Mouse (Mus musculus): ENCODE data around the gene Ripk1. TPM values are rescaled to one million over a fixed set of nuclear protein-coding genes. Genes with fewer than 3 reads are reported as not detected.
"Not testable (repeated sequence)": the region's sequence is repeated elsewhere in the genome, so short reads cannot be mapped to it uniquely, and the experiment has no call there.

The Ripk1 gene
- total RNA-seq, 4 experiments from 2014 or later: 2.3 to 3.6 (median 3.0) TPM

- peak; percentile 85 to 89 for DNase-seq (ENCODE audit: low spot score in 2 of 2)
Observed at GRCm38 (mm10) chr13:34037172-34038055, 35.3 kb downstream of the Ripk1 start, which contains the start of gene Bphl. Bphl (plus strand) TSS chr13:34037597.

- DNase-seq (ENCODE audit: low spot score in 2 of 2): no peak
Observed at GRCm38 (mm10) chr13:34038056-34038432, 35.9 kb downstream of the Ripk1 start.

DNA sequence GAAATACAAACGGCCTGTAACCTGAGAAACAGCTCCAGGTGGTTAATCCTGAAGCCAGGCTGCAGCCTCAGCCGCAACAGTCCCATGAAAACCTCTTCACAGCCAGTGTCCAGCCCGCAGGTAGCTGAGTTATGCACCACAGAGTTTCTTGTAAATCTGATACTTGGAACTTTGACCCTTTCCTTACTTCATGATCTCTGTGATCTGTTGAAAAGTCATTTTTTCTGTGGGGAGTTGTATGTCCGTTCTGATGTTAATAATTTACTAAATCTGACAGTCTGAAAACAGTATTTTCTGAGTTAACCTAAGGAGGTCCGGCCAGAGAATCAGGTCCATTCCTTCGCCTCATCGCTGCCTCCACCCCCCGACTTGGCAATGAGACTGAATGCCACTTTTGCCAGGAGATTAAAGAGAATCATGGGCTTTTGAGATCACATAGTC is 36.8 kb downstream of the Ripk1 start:
- DNase-seq (ENCODE audit: low spot score in 2 of 2): no peak

DNA sequence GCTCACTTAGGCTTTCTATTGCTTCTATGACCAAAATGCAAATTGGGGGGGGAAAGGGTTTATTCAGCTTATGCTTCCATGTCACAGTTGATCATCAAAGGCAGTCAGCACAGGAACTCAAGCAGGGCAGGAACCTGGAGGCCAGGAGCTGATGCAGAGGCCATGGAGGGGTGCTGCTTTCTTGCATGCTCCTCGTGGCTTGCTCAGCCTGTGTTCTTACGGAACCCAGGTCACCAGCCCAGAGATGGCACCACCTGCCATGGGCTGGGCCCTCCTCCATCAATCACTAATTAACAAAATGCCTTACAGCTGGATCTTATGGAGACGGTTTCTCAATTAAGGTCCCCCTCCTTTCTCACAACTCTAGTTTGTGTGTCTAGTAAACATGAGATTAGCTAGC is 37.9 kb downstream of the Ripk1 start:
- DNase-seq (ENCODE audit: low spot score in 2 of 2): no peak

- no peak for DNase-seq (ENCODE audit: low spot score in 2 of 2)
Observed at GRCm38 (mm10) chr13:34043716-34044393, 41.7 kb downstream of the Ripk1 start.

DNA sequence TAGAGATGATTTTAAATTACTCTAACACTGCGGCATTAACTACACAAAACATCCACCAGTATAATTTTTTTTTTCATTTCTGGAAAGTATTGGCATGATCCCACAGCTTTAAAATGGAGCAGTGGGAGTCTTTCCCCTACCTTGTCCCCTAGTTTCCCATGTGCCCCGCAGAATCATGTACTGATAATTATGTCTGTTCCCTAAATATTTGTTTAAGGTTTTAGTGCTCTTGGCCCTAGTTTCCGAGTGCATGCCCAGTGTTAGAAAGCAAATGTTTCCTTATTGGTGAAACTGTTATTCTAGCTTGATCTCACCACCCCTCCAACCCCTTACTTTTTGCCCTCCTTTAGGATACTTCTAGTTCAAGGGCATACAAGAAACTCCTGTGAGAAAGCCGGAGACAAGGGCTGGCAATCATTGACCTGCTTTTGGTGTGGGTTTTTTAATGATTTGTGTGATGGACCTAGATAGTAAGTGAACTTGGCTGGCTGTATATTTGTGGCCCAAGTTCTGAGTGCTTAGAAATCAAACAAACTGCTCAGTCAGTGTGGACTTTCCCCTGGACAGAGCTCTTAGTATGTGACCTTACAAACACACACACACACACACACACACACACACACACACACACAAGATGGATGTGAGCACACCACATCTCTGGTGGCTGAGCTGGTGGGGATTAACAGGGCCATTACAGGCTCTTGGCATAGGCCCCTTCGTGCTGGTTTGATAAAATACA is 43.5 kb downstream of the Ripk1 start:
- DNase-seq (ENCODE audit: low spot score in 2 of 2): no peak

- DNase-seq (ENCODE audit: low spot score in 2 of 2): peak; percentile 58 to 68
Observed at GRCm38 (mm10) chr13:34046421-34047012, 44.4 kb downstream of the Ripk1 start.

- DNase-seq (ENCODE audit: low spot score in 2 of 2): no peak
Observed at GRCm38 (mm10) chr13:34047526-34047925, 45.4 kb downstream of the Ripk1 start.

GRCm38 (mm10) chr13:34050479-34050878 is 48.3 kb downstream of the Ripk1 start:
- no peak for DNase-seq (ENCODE audit: low spot score in 2 of 2)

DNA sequence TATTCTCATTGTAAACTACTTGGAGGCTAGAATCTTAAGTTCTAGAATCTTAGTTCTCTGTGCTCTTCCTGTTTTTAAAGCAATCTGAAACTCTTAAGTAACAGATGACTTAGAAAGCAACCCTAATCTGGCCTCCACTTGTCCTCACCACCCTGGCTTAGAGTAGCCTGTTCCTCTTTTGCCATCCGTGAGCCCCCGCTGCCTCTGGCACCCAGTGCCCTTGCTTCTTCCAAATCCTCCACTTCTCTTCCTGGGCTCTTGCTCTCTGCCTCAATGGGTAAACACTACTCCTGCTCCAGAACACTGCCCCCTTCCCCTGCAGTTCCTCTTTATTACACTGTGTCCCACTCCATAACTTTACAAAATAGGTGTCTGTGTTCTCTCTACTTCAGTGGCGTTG is 49.5 kb downstream of the Ripk1 start:
- no peak for DNase-seq (ENCODE audit: low spot score in 2 of 2)

GRCm38 (mm10) chr13:34053673-34054282 is 51.6 kb downstream of the Ripk1 start:
- DNase-seq (ENCODE audit: low spot score in 2 of 2): no peak

DNA sequence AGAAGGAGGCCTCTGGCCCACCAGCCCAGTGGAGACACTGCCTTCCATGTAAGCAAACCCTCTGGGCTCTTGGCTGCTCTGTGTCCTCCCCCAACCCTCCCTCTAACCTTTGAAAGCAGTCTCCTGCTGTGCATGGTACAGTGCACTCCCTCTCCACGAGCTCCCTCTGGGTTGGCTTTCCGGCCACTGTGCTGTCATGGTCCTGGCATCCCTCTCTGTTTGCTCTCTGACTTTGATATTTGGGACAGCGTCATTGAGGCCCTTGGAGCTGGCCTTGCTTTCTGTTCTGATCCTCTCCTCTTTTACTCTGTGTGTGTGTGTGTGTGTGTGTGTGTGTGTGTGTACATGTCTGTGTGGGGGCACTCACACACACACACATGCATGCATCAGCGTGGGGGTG is 52.2 kb downstream of the Ripk1 start:
- no peak for DNase-seq (ENCODE audit: low spot score in 2 of 2)

- no peak for DNase-seq (ENCODE audit: low spot score in 2 of 2)
Observed at GRCm38 (mm10) chr13:34054983-34055382, 52.8 kb downstream of the Ripk1 start.

DNA sequence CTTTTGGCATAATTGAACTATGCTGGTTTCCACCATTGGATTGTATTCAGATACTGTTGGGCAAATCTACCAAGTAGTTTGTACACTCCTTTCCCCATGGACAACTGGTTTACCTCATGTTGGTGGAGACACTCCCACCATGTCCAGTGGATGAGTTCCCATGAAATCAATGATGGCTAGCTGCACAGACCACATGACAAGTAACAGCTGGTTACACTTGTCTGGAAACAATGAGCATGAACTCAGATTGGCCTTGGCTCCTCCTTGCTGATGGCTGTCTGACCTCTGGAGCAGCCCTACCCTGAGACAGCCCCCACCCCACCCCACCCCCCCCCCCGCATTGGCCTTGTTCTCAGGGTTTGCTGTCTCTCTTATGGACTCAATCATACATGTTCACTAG is 55.1 kb downstream of the Ripk1 start:
- no peak for DNase-seq (ENCODE audit: low spot score in 2 of 2)

- no peak for DNase-seq (ENCODE audit: low spot score in 2 of 2)
Observed at GRCm38 (mm10) chr13:34060061-34060460, 57.9 kb downstream of the Ripk1 start.

DNA sequence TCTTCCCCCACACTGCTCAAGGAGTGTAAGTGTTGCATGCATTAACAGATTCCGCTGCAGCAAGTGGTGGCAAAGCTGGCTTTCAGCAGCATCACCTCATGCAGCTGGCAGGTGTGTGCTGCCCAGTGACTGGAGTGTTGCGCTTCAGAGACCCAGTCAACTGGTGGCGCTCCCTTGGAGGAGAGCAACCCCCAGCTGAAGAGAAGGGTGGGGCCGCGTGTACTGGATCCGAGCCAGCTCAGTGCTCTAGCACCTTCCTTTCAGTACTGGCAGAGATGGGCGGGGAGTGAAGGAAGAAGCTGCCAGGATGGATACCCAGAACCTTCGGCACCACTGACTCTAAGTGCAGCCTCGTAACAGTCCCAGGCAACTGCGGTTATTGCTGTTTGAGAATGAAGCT is 60.3 kb downstream of the Ripk1 start:
- no peak for DNase-seq (ENCODE audit: low spot score in 2 of 2)

GRCm38 (mm10) chr13:34066351-34066750 is 64.2 kb downstream of the Ripk1 start:
- no peak for DNase-seq (ENCODE audit: low spot score in 2 of 2)

- no peak for DNase-seq (ENCODE audit: low spot score in 2 of 2)
Observed at GRCm38 (mm10) chr13:34070296-34070695, 68.1 kb downstream of the Ripk1 start.

DNA sequence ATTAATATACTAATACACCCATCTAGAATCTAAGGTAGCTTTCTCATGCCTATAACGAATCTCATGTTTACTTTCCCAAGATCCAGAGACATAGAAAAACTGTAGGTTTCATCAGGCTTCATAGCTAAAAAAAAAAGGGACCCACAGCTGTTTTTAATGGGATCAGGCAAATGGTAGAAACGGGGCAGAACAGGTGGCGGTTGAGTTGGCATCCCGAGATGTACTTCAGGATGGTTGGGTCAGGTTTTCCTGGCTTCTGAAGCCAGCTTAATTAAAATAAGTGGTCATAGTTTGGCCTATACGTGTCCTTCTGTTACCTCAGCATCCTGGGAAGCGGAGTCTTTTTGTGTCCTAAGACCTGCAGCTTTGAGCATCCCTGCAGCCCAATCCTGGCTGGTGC is 69.7 kb downstream of the Ripk1 start:
- DNase-seq (ENCODE audit: low spot score in 2 of 2): no peak

GRCm38 (mm10) chr13:34072847-34073246 is 70.7 kb downstream of the Ripk1 start:
- DNase-seq (ENCODE audit: low spot score in 2 of 2): no peak

DNA sequence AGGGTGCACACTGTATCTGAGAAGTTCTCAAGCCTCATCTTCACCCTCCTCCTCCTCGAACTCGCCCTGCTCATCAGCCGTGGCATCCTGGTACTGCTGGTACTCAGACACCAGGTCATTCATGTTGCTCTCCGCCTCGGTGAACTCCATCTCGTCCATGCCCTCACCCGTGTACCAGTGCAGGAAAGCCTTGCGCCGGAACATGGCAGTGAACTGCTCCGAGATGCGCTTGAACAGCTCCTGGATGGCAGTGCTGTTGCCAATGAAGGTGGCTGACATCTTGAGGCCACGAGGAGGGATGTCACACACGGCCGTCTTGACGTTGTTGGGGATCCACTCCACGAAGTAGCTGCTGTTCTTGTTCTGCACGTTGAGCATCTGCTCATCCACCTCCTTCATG is 72.3 kb downstream of the Ripk1 start:
- DNase-seq (ENCODE audit: low spot score in 2 of 2): not testable (repeated sequence)
